Mouse (Mus musculus): Measurements from ENCODE around the gene Stx11.
"Not testable (repeated sequence)": the region's sequence is repeated elsewhere in the genome, so short reads cannot be mapped to it uniquely, and the experiment has no call there.

DNA sequence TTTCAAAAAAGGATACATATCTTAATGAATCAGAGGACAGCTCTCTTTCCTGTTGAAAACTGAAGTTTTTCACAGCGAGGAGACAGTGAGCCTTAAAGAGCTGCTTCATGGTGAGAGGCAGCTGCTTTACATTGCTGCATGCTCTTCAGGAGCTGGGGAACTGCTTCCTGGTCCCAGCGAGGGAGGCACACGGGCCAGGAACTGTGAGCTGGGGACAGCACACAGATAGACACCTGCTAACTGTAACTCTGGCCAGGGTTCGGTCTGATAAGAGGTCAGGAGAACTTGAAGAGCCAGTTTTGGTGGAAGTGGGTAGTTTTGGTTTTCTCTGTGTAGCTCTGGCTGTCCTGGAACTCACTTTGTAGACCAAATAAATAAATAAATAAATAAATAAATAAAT, 12.7 kb downstream of the Stx11 start:
- TF ChIP-seq CTCF (IDR thresholded peaks at IDR 0.05; ENCODE audit: low read depth, low read length); GATA1 (IDR thresholded peaks at IDR 0.05; ENCODE audit: borderline replicate concordance, low read length): not testable (repeated sequence)
- peak; percentile 64 for TF ChIP-seq TAL1 (conservative IDR thresholded peaks at IDR 0.05; ENCODE audit: low read depth, low read length)

Data from G1E (cell line).